Mouse (Mus musculus) B cell, adult (primary cell): ENCODE measurements around the gene Myo18b. TPM values are rescaled to one million over a fixed set of nuclear protein-coding genes. Genes with fewer than 3 reads are reported as not detected.

Source experiments
- total RNA-seq: library from RNA; stranded (reverse); gene quantifications from 4 replicates; pipeline ENCODE4 v1.2.4, GENCODE M21; 2023; ENCODE audit not compliant: inconsistent age

Myo18b gene
- 0.54 to 1.1 TPM (median 0.58 TPM) in 4 replicates for total RNA-seq

GRCm38 (mm10) chr5:112895674-112896654 is at the start of gene Myo18b:
Myo18b (minus strand) TSS chr5:112896362.

Other genes with a start within 250 kb of the Myo18b start
- 29.9 to 37.1 TPM (median 33.3 TPM) in 4 replicates for gene Grk3, start 119.4 kb upstream of the Myo18b start, total RNA-seq
- gene Crybb2, start 173.8 kb upstream of the Myo18b start, total RNA-seq = not detected in 4 replicates
- gene Crybb3, start 185.2 kb upstream of the Myo18b start, total RNA-seq = not detected in 4 replicates